Mouse (Mus musculus) liver, adult (tissue): ENCODE measurements at regions not wholly inside any gene's neighbourhood (a gene's known extent, or its start where the extent isn't known, plus 50 kb on each side); places are given as distances from the start of the nearest gene placed in this dataset.

Experiments
- GATA4 ChIP-seq: IDR thresholded peaks from 2 replicates; pipeline ENCODE4 v1.6.1; 2014; ENCODE audit warnings: mild to moderate bottlenecking, low read length; ENCODE audit not compliant: insufficient replicate concordance

- TF ChIP-seq GATA4: no peak
These were observed 54.4 kb upstream of the Akr1e1 start for GRCm38 (mm10) chr13:4663390-4663789.

GRCm38 (mm10) chr13:4662336-4663101, 53.5 kb upstream of the Akr1e1 start:
- TF ChIP-seq GATA4: no peak
